Mouse (Mus musculus): ENCODE measurements around the gene Lclat1. TPM values are rescaled to one million over a fixed set of nuclear protein-coding genes. Genes with fewer than 3 reads are reported as not detected.
"Not testable (repeated sequence)": the region's sequence is repeated elsewhere in the genome, so short reads cannot be mapped to it uniquely, and the experiment has no call there.

Gene Lclat1
- total RNA-seq, 4 experiments from 2014 or later, result 16.3 to 20.3 (median 18.4) TPM

DNA sequence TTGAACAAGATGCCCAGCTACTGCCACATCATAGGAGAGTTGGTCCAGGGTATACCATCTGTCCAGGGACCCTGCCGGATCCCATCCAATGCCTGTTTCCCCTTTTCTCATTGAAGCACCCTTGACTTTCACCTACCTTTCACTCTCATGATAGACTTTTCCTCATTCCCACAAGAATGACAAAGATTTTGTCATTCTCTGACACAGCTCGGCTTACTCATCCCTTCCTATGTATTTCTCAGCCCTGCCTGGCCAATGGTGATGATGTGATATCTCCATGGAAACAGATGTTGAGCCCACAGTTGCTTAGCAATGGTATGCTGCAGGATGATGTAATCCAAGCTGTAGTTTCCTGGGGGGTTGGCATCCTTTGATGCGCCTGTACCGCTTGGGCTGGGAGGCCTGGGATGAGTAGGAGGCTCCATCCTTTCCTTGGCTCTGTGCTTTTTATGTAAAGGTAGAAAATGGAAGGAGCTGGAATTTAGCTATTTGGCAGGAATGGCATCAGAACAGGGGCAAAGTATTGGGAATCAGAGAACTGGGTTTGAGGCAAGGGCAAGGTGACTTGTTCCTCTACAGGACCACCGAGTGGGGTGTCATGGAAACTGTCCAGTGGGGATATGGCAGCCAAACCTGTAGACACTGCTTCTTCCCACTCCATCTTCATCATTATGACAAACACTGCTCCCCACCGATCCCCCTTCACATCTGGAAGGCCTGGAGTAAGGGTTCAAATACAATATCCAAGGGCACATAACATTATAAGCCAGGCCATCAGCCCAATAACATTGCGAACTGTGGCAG, 164.2 kb downstream of the Lclat1 start:
- DNase-seq (ENCODE audit: low spot score in 2 of 2), result no peak

GRCm38 (mm10) chr17:73273809-73274208, 166.0 kb downstream of the Lclat1 start:
- DNase-seq (ENCODE audit: low spot score in 2 of 2), result no peak

GRCm38 (mm10) chr17:73275066-73275465, 167.3 kb downstream of the Lclat1 start:
- DNase-seq (ENCODE audit: low spot score in 2 of 2), result no peak

GRCm38 (mm10) chr17:73277770-73278169, 170.0 kb downstream of the Lclat1 start:
- no peak for DNase-seq (ENCODE audit: low spot score in 2 of 2)

DNA sequence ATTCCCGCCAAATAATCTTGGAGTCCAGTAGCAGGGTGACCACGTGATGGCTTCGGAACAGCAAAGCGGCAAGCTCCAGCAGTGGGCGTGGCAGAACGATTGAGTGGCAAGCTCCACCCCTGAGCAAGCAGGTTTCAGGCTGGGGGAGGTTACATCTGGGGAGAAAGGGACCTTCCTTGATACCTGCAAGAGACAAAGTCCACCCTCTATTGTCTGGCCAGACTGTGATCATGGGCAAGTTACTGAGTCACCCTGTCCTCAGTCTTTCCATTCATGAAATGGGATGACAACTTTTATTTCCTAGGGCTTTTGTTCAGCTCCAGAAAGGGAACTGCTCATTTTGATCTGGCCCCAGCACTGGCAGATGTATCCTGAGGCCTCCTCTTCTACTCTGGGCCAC, 174.9 kb downstream of the Lclat1 start:
- DNase-seq (ENCODE audit: low spot score in 2 of 2), result not testable (repeated sequence)

GRCm38 (mm10) chr17:73284301-73284700, 176.5 kb downstream of the Lclat1 start:
- no peak for DNase-seq (ENCODE audit: low spot score in 2 of 2)

Other genes starting within 250 kb of the Lclat1 start
- 1 to 10 TPM; 5.3 to 6.1 (median 5.8) TPM for gene Lbh, start 189.7 kb upstream of the Lclat1 start, total RNA-seq (2022)